Mouse (Mus musculus) small intestine, adult 2 months (tissue): Measurements from ENCODE around the gene Btg3. TPM values are rescaled to one million over a fixed set of nuclear protein-coding genes. Genes with fewer than 3 reads are reported as not detected.

Experiments used
- H3K27ac ChIP-seq: fragments of 200-500 bp; 2 replicates; pipeline ENCODE4 v1.5.1; 2012; ENCODE audit warnings: low read depth, low read length, control low read depth, inconsistent platforms; ENCODE audit not compliant: insufficient read depth
- H3K27me3 ChIP-seq: fragments of 200-500 bp; 2 replicates; pipeline ENCODE4 v1.6.1; 2012; ENCODE audit warnings: mild to moderate bottlenecking, moderate library complexity, low read length, inconsistent platforms; ENCODE audit not compliant: control insufficient read depth, insufficient read depth
- H3K36me3 ChIP-seq: fragments of 200-500 bp; 2 replicates; pipeline ENCODE4 v1.6.1; 2012; ENCODE audit warnings: mild to moderate bottlenecking, low read length, control low read depth, inconsistent platforms; ENCODE audit not compliant: control insufficient read depth, insufficient read depth
- H3K4me1 ChIP-seq: fragments of 200-500 bp; 2 replicates; pipeline ENCODE4 v1.6.1; 2012; ENCODE audit warnings: low read length, inconsistent platforms, mixed read lengths; ENCODE audit not compliant: control insufficient read depth, insufficient read depth, insufficient read length
- H3K4me3 ChIP-seq: fragments of 200-500 bp; 2 replicates; pipeline ENCODE4 v1.5.1; 2012; ENCODE audit warnings: low read depth, mild to moderate bottlenecking, control low read depth, inconsistent platforms, low read length, moderate library complexity
- CTCF ChIP-seq: fragments of 200-500 bp; IDR thresholded peaks from 2 replicates; pipeline ENCODE4 v1.5.1; 2012; ENCODE audit warnings: low read depth, mild to moderate bottlenecking, control low read depth, inconsistent platforms, low read length, moderate library complexity, mixed read lengths; ENCODE audit not compliant: insufficient replicate concordance, insufficient read length; ENCODE audit errors: extremely low read depth
- POLR2A ChIP-seq: fragments of 200-500 bp; IDR thresholded peaks from 2 replicates; pipeline ENCODE4 v1.6.1; 2012; ENCODE audit warnings: low read depth, mild to moderate bottlenecking, control low read depth, inconsistent platforms, low read length, moderate library complexity
- WGBS: fragments of 180-500 bp; shearing (Covaris S2); methylation state at CpG from one replicate; pipeline ENCODE4 v1.1.7; 2018; 5-methylcytosine and 5-hydroxymethylcytosine counted together
- polyA plus RNA-seq: library from polyadenylated mRNA; depleted of rRNA; stranded (reverse); fragments of >200 nt; gene quantifications from 2 replicates; pipeline ENCODE4 v1.2.3, GENCODE M21; 2012

Btg3 gene
- polyA plus RNA-seq, 1 experiment = 0.72 TPM

DNA sequence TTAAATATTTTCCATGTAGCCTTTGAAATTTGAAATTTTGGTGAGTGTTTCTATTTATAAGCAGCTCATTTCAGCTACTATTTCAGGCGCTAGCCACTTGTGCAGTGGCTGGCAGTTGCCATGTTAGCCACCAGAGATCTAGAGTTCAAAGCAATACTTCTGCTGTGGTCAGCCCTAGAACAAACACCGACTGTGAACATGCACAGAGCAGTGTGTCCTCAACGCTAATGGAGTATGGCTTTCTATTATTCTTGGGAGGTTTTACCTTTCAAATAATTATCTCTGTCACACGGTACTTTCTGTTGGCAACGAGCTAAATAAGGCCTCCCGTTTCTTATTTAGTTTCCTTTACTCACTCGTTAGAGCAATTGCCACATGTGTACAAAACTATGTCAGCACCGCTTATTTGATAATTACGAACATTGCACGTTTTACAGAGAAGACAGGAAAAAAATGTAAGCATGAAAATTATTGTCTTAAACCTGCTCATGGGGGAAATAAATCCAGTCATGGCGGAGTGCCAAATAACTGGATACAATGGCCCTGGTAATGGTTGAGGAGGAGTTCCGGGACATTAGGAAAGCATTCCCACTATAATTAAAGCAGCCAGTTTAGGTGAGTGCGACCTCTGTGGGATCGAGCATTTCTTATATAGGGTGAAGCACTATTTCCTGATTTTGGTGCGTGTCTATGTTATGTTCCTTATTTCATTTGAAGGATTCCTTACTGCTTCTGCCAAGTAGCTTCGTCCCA is 63.7 kb downstream of the Btg3 start:
- Histone ChIP-seq H3K27ac (no peak overlapping the region), H3K27me3 (no peaks in the 10 kb centered on the region), H3K36me3 (peaks cover 6% of the 10 kb centered on the region; the same call in 1 of the 2 replicates), H3K4me3 (no peak overlapping the region), H3K4me1 (peaks cover 14% of the 10 kb centered on the region; the same call in 1 of the 2 replicates)
- TF ChIP-seq POLR2A (no peak), CTCF (no peak)
- WGBS = 59% methylated on average over 16 of the region's 16 CpGs

DNA sequence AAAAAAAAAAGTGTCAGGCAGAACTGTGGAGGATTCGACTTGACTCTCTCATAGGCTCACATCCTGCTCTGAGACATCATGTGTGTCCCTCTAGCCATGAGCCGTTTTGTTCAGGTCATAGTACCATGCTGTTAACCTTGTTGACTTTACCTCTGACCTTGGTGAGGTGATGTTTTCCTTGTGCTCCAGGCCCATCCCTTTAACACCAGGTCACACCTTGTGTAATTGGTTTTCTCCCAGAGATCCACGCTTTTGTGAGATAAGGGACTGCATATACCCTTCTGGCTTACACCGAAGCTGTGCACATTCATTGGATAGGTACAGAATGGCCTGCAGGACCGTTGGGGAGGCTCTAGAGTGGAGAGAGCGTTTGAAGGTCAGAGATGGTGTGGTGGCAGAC is 67.7 kb downstream of the Btg3 start:
- peak overlapping the region; percentile 32; the same call in 1 of the 2 replicates for H3K27ac ChIP-seq
- H3K4me3 ChIP-seq = no peak overlapping the region
- no peaks in the 10 kb centered on the region for H3K27me3 ChIP-seq
- 39% methylated on average over 6 of the region's 6 CpGs for WGBS
- TF ChIP-seq POLR2A (no peak), CTCF (no peak)
- H3K36me3 ChIP-seq = peaks cover 6% of the 10 kb centered on the region; the same call in 1 of the 2 replicates
- H3K4me1 ChIP-seq = peaks cover 28% of the 10 kb centered on the region

GRCm38 (mm10) chr16:78307476-78308192 is 69.4 kb downstream of the Btg3 start:
- no peak overlapping the region for H3K4me3 ChIP-seq
- 74% methylated on average over 16 of the region's 16 CpGs for WGBS
- H3K4me1 ChIP-seq = peaks cover 28% of the 10 kb centered on the region
- H3K36me3 ChIP-seq = 0 out of 2 replicates have a peak, but pooled peaks cover 4% of the 10 kb centered on the region
- H3K27me3 ChIP-seq = no peaks in the 10 kb centered on the region
- TF ChIP-seq CTCF = no peak
- no peak for TF ChIP-seq POLR2A
- 0 out of 2 replicates have a peak overlapping the region, but pooled peaks have one; percentile 26 for H3K27ac ChIP-seq

- WGBS = 88% methylated on average over 8 of the region's 8 CpGs
- Histone ChIP-seq H3K27ac (no peak overlapping the region), H3K27me3 (no peaks in the 10 kb centered on the region), H3K36me3 (0 out of 2 replicates have a peak, but pooled peaks cover 4% of the 10 kb centered on the region), H3K4me1 (peaks cover 25% of the 10 kb centered on the region), H3K4me3 (no peak overlapping the region; the same call in 1 of the 2 replicates)
- TF ChIP-seq CTCF = no peak
- no peak for TF ChIP-seq POLR2A
Observed at GRCm38 (mm10) chr16:78306606-78307005, 70.4 kb downstream of the Btg3 start.

- 72% methylated on average over 12 of the region's 12 CpGs for WGBS
- TF ChIP-seq CTCF (no peak), POLR2A (no peak)
- Histone ChIP-seq H3K27me3 (no peaks in the 10 kb centered on the region), H3K4me3 (no peak overlapping the region), H3K27ac (no peak overlapping the region), H3K4me1 (peaks cover 28% of the 10 kb centered on the region), H3K36me3 (0 out of 2 replicates have a peak, but pooled peaks cover 4% of the 10 kb centered on the region)
Observed at GRCm38 (mm10) chr16:78305606-78306100, 71.3 kb downstream of the Btg3 start.

GRCm38 (mm10) chr16:78302678-78303050 is 74.3 kb downstream of the Btg3 start:
- Histone ChIP-seq H3K36me3 (no peaks in the 10 kb centered on the region), H3K27ac (no peak overlapping the region), H3K27me3 (no peaks in the 10 kb centered on the region), H3K4me3 (peak overlapping the region; percentile 69), H3K4me1 (peaks cover 12% of the 10 kb centered on the region)
- 7% methylated on average over 10 of the region's 10 CpGs for WGBS
- TF ChIP-seq POLR2A = no peak
- TF ChIP-seq CTCF = no peak
